Mouse (Mus musculus): ENCODE results near the gene Bcl2l13. TPM values are rescaled to one million over a fixed set of nuclear protein-coding genes. Genes with fewer than 3 reads are reported as not detected.

Gene Bcl2l13
- 10 to 100 TPM; 38.3 to 40.8 TPM for total RNA-seq (2023)

DNA sequence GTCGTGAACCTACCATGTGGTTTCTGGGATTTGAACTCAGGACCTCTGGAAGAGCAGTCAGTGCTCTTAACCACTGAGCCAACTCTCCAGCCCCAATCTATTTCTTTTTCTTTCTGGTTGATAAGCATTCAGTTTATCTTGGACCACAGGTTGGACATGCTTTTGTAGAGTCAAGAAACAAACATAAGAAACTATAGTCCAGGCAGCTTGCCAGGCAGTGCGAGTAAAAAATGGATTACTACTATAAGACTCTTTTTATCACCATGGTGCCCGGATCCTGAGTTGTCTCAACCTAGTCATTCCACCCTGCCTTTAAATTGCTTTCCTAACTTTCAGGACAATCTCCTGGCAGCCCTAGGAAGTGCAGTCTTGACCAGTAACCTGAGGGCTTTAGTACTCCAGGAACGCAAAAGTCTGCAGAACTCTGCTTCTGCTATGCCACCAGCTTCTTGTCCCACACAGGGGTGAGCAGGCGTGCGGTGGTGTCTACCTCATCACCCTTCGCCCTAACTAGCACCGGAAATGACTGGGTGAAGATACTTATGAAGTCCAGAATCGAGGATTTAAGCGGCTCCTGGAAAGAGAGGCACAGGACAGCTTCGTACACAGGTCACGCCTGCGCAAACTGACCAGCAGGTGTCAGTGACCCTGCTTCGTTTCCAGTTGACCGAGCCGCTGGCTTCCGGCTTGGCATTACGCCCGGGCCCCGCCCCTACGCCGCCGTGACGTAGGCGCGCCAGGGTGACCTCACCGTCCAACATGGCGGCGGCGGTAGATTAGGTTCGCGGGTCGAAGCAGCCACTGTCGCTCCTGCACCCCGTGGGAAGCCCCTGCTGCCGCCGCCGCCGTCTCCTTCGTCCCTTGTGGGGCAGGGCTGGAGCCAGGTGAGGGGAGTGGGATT is at the start of gene Bcl2l13:
Bcl2l13 (plus strand) TSS at position 739 of the 901 bp plus-strand sequence.

DNA sequence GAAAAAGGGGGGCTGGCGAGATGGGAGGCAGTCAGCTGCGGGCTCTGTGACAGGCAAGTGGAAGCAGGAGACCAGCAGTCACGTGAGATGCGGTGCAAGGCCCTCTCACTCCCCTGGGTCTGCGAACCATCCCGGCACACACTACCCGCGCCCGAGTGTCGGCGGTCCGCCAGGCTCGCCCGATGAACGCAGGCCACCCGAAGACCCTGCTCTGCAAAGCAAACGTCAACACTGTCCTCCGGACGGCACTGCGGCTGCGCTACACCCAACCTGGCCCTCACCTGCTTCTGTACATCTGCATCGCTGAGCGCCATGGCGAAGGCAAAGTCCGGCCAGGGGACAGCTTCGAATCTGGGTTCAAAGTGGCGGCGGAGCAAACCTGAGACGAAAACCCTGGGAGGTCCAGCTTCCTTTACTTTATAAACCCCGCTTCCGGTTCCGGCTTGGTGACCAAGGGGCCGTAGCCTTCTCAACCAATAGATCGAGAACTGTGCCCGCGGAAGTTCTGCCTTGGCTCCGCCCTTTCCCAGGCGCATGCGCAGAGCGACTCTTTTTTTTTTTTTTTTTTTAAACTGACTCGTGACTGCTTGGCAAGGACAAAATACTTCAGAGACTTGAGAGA is 13.6 kb upstream of the Bcl2l13 start, which contains the start of gene Atp6v1e1:
Atp6v1e1 (minus strand) TSS at position 487 of the 622 bp plus-strand sequence.

DNA sequence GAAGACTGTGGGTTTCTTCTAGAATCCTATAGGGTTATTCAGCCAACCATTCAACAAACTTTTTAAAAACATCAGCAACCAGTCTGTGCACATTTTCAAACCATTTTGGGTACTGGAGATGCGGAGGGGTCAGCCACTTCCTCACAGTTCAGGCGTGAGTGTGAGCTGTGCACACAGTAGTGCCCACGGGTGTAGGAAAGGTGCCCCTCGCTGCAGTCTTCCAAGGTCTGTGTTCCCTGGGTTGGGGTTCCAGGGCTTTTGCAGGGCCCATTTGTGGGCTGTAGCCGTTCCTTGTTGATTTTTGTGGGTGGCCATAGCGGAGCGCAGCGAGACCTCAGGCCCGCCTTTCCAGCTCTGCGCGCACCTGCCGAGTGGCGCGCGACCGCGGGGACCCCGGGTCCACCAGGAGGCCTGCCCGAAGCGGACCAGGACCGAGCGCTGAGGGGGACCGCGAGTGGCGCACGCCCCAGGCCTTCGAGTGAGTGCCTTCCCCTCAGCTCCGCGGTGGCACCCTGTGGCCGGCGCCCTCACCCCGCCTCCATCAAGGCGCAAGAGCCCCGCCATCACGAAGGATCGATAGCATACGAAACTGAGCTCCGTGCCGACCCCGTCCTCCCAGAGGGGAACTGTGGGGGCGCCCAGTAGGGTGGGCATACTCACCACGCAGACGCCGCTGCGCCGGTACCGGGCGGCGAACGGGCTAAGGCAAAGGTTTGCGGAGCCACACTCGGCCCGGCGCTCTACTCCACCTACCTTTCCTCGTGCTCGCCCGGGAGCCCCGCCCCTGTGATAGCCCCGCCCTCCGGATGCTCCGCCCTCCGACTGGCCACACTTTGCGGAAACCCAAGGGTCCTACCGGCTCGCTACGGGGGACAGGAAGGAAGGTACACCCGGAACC is 80.3 kb downstream of the Bcl2l13 start, which contains the start of gene Bid:
Bid (minus strand) TSS at position 780 of the 898 bp plus-strand sequence.

Other genes starting within 250 kb of the Bcl2l13 start
- gene Cecr2, start 169.8 kb upstream of the Bcl2l13 start, total RNA-seq (2023) = 10 to 100 TPM in 1 of 2 experiments, 1 to 10 TPM in 1; 4.2 to 10.2 TPM
- under 1 TPM in 1 of 2 experiments, not detected in 1; 0.26 TPM for gene Slc25a18, start 62.6 kb upstream of the Bcl2l13 start, total RNA-seq (2023)
- 100 to 1,000 TPM; 205 to 226 TPM for gene Atp6v1e1, start 13.4 kb upstream of the Bcl2l13 start, total RNA-seq (2023)
- gene Bid, start 80.6 kb downstream of the Bcl2l13 start, total RNA-seq (2023) = 10 to 100 TPM; 69.7 to 71.1 TPM

Measured in neutrophil, adult 59 days (primary cell).